ENCODE assay signal across 26 mouse cellular contexts in genomic region chr5:71930036-71930435, GRCm38 (mm10).
"Had no signal": no experiment of that assay in that cellular context is flagged by ENCODE, and none has a peak within 500 bp of the region (broad histone marks: within the 10 kb centered on the region; RNA-seq: fewer than 3 reads in every experiment).

No protein-coding gene starts in this region.

- H3K4me2 ChIP-seq: heart, embryonic 11.5 days; heart, embryonic 13.5 days; heart, embryonic 15.5 days; hindbrain, embryonic 13.5 days; hindbrain, embryonic 15.5 days; kidney, embryonic 15.5 days; limb, embryonic 13.5 days; limb, embryonic 15.5 days; liver, embryonic 12.5 days had no signal

- H3K9me3 ChIP-seq: heart, embryonic 13.5 days; heart, embryonic 15.5 days; hindbrain, embryonic 13.5 days; hindbrain, embryonic 15.5 days; kidney, embryonic 15.5 days; limb, embryonic 13.5 days; limb, embryonic 15.5 days; liver, embryonic 12.5 days had no signal

- H3K4me1 ChIP-seq: heart, embryonic 13.5 days; heart, embryonic 15.5 days; hindbrain, embryonic 13.5 days; hindbrain, embryonic 15.5 days; kidney, embryonic 15.5 days; limb, embryonic 13.5 days; limb, embryonic 15.5 days; liver, embryonic 12.5 days had no signal

- ATAC-seq: hindbrain, postnatal 0 days; intestine, embryonic 16.5 days; liver, embryonic 12.5 days had no signal

- DNase-seq: gastrocnemius, postnatal 14 days; gastrocnemius, postnatal 36 days; heart, adult 11 months; heart, adult 2 months; heart, postnatal 14 days; heart, postnatal 36 days; kidney, adult 11 months; kidney, adult 2 months; kidney, adult 9 months; kidney, postnatal 14 days; kidney, postnatal 36 days; layer of hippocampus, adult 9-11 months; layer of hippocampus, postnatal 36 days; left cerebral cortex, postnatal 4 days had no signal

- H3K27me3 ChIP-seq: heart, embryonic 13.5 days; heart, embryonic 15.5 days; hindbrain, embryonic 13.5 days; hindbrain, embryonic 15.5 days; kidney, embryonic 15.5 days; limb, embryonic 13.5 days; limb, embryonic 15.5 days; liver, embryonic 12.5 days had no signal

- H3K36me3 ChIP-seq: heart, embryonic 13.5 days; heart, embryonic 15.5 days; hindbrain, embryonic 13.5 days; hindbrain, embryonic 15.5 days; kidney, embryonic 15.5 days; limb, embryonic 13.5 days; limb, embryonic 15.5 days; liver, embryonic 12.5 days had no signal

- H3K4me3 ChIP-seq: heart, adult 2 months; heart, embryonic 13.5 days; heart, embryonic 15.5 days; hindbrain, embryonic 13.5 days; hindbrain, embryonic 15.5 days; kidney, embryonic 15.5 days; limb, embryonic 13.5 days; limb, embryonic 15.5 days; liver, embryonic 12.5 days had no signal

- H3K27ac ChIP-seq: heart, adult 2 months; heart, embryonic 13.5 days; heart, embryonic 15.5 days; hindbrain, embryonic 13.5 days; hindbrain, embryonic 15.5 days; hindbrain, postnatal 0 days; kidney, embryonic 15.5 days; kidney, postnatal 0 days; limb, embryonic 13.5 days; limb, embryonic 15.5 days; liver, embryonic 12.5 days had no signal

- H3K9ac ChIP-seq: heart, embryonic 13.5 days; heart, embryonic 15.5 days; hindbrain, embryonic 13.5 days; hindbrain, embryonic 15.5 days; kidney, embryonic 15.5 days; limb, embryonic 13.5 days; limb, embryonic 15.5 days; liver, embryonic 12.5 days had no signal
